Mouse (Mus musculus) layer of hippocampus, adult 2 months (tissue): Measurements from ENCODE around the gene Mfap3l. TPM values are rescaled to one million over a fixed set of nuclear protein-coding genes. Genes with fewer than 3 reads are reported as not detected.
"Not testable (repeated sequence)": the region's sequence is repeated elsewhere in the genome, so short reads cannot be mapped to it uniquely, and the experiment has no call there.

Source experiments
- DNase-seq, 2 experiments: peaks; one replicate each; pipeline ENCODE4 v3.0.0; 2022; ENCODE audit warnings: low spot score in 2 of 2
- H3K27ac ChIP-seq: fragments of 200-600 bp; 2 replicates; pipeline ENCODE4 v1.8.1; 2022
- H3K4me3 ChIP-seq: fragments of 200-600 bp; 2 replicates; pipeline ENCODE4 v1.8.1; 2022; ENCODE audit warnings: mild to moderate bottlenecking
- CTCF ChIP-seq: fragments of 200-600 bp; conservative IDR thresholded peaks from 2 replicates; pipeline ENCODE4 v1.8.1; 2022; ENCODE audit warnings: antibody characterized with exemption, mild to moderate bottlenecking, moderate library complexity
- long read RNA-seq, 2 experiments: library from polyadenylated mRNA; stranded (forward); transcript quantifications; one replicate each; pipeline ENCODE4 v2.0.0; 2021; ENCODE audit warnings: borderline mapping rate in 2 of 2
- total RNA-seq, 2 experiments: library from RNA; stranded (reverse); gene quantifications; 2 replicates each; pipeline ENCODE4 v1.2.3; 2021

Mfap3l gene
- 10 to 100 TPM; 44.7 to 48.7 TPM for total RNA-seq
- long read RNA-seq, experiment 1, full-length matches to known transcripts: 9 of 15 reads
- long read RNA-seq, experiment 1, partial matches to known transcripts: 1 of 15 reads
- long read RNA-seq, experiment 1, other reads (novel, unspliced or antisense): 5 of 15 reads
- long read RNA-seq, experiment 2, full-length matches to known transcripts: 19 of 26 reads
- long read RNA-seq, experiment 2, partial matches to known transcripts: 7 of 26 reads
- long read RNA-seq, experiment 2, other reads (novel, unspliced or antisense): 0 of 26 reads

DNA sequence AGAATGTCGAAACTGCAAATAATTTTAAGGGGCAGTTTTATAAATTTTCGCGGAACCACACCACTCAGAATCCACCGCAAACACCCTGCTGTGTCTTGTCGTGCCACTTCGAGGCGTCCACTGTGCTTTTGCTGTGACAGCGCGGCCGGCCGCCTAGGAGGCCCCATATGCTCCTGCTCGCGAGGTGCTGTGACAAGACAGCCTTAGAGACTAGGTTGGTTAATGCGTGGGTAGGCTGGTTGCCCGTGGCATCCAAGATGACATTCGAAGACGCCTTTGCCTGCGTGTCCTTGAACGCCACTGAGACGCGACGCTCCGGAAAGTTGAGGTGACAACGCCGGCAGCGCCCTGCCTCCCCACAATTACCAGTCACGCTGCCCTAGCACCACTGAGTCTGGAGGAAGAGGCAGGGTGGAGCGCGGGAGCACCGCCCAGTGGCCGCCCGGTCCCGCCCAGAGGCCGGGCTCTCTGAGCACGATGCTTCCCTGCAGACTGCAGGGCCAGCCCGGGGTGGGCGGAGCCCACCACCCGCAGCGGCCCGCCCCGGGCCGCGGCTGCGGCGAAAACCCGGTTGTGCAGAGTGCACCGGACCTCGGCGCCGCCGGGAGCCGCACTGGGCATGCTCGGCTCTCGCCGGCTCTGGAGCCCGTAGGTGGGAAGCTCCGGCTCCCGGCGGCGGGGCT lies at the start of gene Mfap3l:
Mfap3l (plus strand) TSS at position 578 of the 683 bp plus-strand sequence.
- Histone ChIP-seq H3K4me3 (peak within 1 kb of the TSS; percentile 67), H3K27ac (peak within 1 kb of the TSS; percentile 98)
- DNase-seq: peak; percentile 92 to 93
- TF ChIP-seq CTCF: no peak; the same call in 1 of the 2 replicates

DNA sequence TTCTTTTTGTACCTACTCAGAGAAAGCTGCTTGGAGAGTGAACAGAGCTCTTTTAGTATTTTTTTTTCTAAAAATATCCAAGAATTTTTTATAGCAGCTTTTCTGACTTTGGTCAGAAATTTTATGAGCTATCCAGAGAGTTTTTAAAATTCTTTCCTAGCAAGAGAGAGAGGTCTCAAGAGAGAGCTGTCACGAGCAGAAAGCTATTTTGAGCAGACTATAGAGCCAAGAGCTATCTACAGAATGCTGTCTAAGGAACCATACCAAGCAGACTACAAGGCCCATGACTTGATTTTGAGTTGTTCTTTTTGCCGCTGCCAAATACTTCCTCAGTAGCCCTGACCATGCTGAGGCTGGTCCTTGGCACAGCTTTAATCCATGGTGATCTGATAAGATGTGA lies 49.3 kb upstream of the Mfap3l start:
- TF ChIP-seq CTCF: no peak
- Histone ChIP-seq H3K4me3 (no peak overlapping the region), H3K27ac (no peak overlapping the region)
- no peak for DNase-seq

DNA sequence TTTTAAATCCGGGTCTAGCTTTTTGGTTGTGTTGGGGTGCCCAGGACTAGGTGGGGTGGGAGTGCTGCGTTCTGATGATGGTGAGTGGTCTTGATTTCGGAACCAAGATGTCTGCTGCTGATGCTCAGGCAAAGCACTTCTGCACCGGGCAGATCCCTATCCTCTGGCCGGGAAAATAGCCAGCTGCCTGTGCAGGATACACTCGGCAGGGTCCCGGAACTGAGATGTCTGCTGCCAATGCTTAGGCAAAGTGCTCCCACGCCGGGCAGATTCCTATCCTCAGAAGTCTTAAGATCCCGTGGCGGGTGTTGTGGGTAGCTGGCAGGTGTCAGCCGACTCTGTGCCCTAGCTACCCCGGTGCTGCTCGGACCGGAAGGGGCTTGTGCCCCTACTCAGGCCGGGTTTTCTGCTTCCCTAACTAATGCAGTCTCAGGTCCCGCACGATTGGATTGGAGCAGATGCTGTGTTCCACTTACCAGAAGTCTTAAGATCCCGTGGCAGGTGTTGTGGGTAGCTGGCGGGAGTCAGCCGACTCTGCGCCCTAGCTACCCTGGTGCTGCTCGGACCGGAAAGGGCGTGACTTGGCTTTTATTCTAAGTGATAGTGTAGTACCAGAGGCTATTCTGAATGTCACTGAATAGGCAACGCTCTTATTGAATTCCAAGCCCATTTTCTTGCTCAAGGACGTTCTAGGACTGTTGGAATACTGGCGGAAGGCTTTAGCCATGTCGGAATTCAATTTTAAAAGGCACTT lies 41.1 kb upstream of the Mfap3l start:
- not testable (repeated sequence) for H3K4me3 ChIP-seq, DNase-seq, H3K27ac ChIP-seq

DNA sequence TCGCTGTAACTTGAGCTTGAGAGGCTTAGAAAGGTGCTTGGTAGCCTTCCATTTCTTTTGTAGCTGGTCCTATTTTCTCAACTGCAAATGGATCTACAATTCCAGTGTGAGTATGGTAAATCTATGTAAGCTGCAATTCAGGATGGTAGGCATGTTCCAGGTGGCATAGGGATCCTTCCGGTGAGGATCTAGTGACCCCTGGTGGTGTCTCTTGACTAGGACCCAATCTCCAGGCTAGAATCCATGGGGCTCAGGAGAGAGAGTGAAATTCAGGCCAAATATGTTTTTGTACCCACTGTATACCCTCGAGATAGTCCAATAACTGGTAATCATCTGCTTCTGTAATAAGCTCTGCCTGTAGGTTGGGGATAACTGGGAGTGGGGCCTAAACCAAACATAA lies 37.9 kb upstream of the Mfap3l start:
- no peak overlapping the region for H3K27ac ChIP-seq
- peak in 1 of 2 experiments; percentile 27 for DNase-seq

DNA sequence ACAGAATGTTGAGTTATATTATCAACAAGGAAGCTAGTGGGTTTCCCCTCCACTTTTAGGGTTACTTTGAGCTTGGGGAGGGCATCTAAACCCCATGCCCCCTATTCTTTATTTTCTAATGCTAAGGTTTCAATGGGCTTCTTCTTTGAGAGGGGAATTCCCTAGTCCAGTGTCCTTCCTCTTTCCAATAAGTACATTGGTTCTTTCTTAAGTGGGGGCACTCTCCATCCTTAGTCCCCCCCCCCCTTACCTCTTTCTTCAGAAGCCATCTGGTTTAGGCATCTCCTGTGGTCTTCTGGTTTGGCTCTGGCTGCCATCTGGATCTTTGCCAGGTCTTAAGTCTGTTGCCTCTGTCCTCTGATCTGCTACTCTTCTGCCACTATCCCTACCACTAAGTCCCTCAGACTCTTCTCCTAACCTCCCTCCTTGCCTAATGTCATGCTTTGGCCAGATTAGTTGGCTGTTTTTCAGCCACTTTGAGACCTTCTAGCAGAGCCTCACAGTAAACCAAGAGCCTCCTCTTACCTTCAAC lies 21.0 kb upstream of the Mfap3l start:
- no peak for DNase-seq
- TF ChIP-seq CTCF: no peak
- H3K27ac ChIP-seq: no peak overlapping the region
- no peak overlapping the region for H3K4me3 ChIP-seq

More for the DNA sequence above, 37.9 kb upstream of the Mfap3l start:
- peak; percentile 78 for TF ChIP-seq CTCF
- H3K4me3 ChIP-seq: no peak overlapping the region

DNA sequence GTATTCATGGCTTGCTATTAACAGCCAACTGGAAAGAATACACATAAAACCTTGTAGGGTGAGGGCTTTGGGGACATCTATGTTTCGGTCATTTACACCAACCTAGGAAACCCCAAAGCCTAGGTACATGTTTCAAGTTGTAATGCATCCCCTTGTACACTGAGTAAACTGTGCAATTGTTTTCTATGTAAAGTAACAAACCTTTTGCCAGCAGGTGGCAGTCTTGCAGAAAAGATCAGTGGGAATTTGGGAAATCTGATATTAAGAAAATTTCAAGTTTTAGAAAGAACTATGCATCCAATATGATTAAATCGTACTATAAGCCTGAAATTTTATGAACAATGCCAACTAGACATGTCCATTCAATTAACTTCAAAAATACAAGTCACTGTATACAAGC lies 15.7 kb upstream of the Mfap3l start:
- DNase-seq: peak in 1 of 2 experiments; percentile 61
- no peak overlapping the region for H3K27ac ChIP-seq
- TF ChIP-seq CTCF: peak; percentile 86
- no peak overlapping the region for H3K4me3 ChIP-seq

DNA sequence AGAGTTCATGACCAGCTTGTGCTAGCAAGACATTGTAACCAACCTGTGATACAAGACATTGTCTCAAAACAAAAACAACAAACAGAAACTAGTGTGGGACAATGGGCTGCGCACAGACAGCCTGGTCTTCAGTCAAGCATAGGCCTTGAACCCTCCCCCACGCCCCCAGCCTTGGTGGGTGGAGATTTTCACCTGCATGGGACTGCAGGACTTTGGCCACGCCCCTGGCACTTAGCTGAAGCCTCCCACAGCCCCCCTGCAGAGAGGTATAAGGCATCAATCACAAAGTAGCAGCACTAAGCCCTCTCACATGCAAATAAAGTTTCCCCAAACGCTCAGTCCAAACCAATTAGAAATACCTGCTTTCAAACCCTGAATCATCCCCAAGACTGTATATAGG lies 11.1 kb upstream of the Mfap3l start:
- no peak overlapping the region for H3K27ac ChIP-seq
- no peak for TF ChIP-seq CTCF
- no peak overlapping the region for H3K4me3 ChIP-seq
- no peak for DNase-seq

DNA sequence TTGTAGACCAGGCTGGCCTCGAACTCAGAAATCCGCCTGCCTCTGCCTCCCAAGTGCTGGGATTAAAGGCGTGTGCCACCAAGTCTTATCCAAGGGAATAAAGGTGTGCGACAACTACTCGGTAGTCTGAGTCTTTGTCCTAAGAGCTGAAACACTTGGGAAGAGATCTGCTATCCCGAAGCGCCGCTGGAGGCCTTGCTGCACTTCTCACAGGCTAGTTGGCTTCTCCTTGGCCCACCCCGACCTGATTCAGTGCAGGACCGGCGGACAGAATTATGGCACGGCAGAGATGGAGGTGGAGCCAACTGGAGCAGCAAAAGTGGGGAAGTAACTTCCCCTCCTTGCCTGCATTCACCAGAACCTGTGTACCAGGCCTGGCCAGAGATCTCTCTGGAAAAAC lies 10.6 kb upstream of the Mfap3l start:
- H3K4me3 ChIP-seq: no peak overlapping the region
- H3K27ac ChIP-seq: no peak overlapping the region
- TF ChIP-seq CTCF: no peak
- DNase-seq: no peak

DNA sequence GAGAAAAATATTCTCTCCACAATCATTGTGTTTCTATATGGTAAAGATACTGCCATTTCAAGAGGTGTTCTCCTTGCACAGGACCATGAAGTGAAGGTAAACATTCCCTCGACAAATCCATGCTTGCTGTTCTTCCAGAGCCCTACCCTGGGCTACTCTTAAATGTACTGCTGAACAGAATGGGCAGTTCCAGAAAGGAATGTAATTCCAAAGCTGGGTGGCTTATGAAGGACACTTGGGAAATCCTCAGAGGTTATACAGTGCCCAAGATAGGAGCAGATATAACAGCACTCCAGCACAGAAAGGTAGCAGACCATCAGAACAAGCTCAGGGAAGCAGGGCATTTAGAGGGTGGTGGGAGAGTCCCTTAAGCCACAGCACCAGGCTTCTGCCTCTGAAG lies 9.2 kb upstream of the Mfap3l start:
- no peak overlapping the region for H3K4me3 ChIP-seq
- no peak for DNase-seq
- TF ChIP-seq CTCF: no peak
- H3K27ac ChIP-seq: no peak overlapping the region

DNA sequence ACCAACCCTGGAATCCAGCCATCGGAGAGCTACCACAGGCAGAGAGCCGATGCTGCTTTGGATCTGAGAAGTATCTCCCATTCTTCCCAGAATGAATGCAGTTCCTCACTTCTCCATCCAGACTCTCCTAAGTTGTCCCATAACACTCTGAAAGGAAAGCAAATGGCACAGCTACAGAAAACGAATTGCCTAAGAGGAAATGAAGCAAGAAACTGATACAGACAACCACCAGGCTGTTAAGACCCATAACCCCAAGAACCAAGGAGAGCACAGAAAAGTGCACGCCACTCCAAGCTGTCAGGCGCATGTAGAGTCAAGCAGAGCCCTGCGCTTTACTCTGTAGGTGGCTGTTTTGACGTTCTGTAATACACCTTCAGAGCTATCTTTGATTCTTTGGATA lies 7.9 kb upstream of the Mfap3l start:
- no peak for DNase-seq
- Histone ChIP-seq H3K27ac (no peak overlapping the region), H3K4me3 (no peak overlapping the region)
- no peak for TF ChIP-seq CTCF

DNA sequence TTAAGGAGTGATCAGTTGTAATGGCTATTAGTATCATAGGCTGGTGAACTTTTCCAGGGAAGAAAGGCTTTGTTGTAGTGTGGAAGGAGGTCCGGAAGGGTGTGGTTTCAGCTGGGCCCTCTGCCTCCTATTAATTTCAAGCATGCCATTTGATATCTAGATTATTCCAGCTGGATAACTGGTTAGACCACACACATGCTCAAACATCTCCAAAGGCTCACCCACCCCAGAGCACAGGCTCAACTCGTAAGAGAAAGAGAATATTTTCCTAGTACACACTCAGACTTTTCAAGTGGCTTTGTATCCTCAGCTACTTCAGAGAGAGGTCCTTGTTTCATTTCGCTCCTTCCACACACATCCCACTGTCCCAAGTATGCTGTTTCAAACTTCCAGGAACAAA lies 4.7 kb upstream of the Mfap3l start:
- DNase-seq: no peak
- no peak overlapping the region for H3K4me3 ChIP-seq
- no peak for TF ChIP-seq CTCF
- no peak overlapping the region for H3K27ac ChIP-seq

DNA sequence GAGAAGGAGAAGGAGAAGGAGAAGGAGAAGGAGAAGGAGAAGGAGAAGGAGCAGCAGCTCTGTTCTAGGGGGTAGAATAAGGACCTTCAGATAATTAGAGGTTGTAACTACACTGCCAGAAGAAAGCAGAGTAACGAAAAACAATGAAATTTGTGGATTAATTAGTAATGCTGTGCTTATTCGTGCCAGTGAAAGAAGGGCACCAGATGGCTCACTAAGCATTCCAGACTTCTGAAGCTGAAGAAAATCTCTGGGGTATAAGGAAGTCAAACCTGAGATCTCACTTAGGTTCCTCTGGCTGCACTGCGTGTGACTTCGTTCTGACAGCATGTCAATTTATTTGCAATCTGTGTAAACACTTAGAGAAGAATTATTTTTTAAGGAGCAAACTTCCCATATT lies 3.6 kb upstream of the Mfap3l start:
- no peak overlapping the region for H3K4me3 ChIP-seq
- DNase-seq: no peak
- no peak overlapping the region for H3K27ac ChIP-seq
- TF ChIP-seq CTCF: no peak

DNA sequence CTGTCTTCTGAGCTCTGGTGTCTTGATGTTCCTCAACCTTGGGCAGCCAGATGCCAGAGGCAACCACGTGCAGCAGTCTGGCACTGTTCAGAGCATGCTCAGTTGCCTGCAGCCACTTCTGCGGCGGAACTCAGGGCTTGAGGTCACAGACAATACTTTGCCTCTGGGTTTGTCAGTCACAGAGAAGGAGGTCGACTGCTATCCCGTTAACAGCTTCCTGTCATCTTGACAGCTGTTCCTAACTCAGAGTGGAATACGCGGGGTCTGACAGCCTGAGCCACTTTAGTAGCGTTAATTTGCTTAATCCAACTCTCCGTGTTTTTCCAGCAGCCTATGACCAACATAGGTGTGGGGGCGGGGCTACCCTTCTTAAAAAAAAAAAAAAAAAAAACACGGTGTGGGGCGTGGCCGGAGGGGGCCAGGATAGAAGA lies 1.1 kb upstream of the Mfap3l start:
- peak overlapping the region; percentile 95 for H3K27ac ChIP-seq
- peak; percentile 74 to 76 for DNase-seq
- peak overlapping the region; percentile 66 for H3K4me3 ChIP-seq
- no peak for TF ChIP-seq CTCF
